ENCODE assay signal across 9 mouse cellular contexts in the genomic region with DNA sequence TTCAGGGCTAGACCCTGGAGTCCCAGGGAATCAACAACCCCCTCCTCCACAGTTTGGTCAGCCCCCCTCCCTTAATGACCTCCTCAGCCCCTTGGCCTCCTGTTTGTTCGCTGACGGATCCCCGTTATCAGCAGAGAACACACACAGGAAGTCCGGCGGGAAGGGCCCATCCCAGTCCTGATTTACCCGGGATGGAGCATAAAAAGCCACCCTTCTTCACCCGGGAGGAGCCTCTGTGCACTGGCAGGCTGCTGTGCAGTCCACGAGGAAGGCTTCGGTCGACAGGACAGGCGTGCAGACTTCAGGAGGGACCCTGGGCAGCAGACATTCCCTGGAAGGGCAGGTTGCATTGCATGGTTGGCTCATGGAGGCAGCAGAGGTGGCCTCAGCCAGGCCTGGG. TPM values are rescaled to one million over a fixed set of nuclear protein-coding genes. Genes with fewer than 3 reads are reported as not detected.
DNase-seq lines count a peak whose midpoint lies in the region; ATAC-seq lines count a peak whose summit lies in the region.
"Had no signal": no experiment of that assay in that cellular context is flagged by ENCODE, and none has a peak within 500 bp of the region (broad histone marks: within the 10 kb centered on the region; RNA-seq: fewer than 3 reads in every experiment).

No protein-coding gene starts in this region.

- no peak overlapping the region for H3K9ac ChIP-seq in midbrain, embryonic 15.5 days
- peak overlapping the region; percentile 81 for H3K9ac ChIP-seq in heart, embryonic 14.5 days (ENCODE audit: low read length)

- H3K4me3 ChIP-seq in midbrain, embryonic 10.5 days: peak overlapping the region; percentile 31
- H3K4me3 ChIP-seq in midbrain, embryonic 15.5 days: no peak overlapping the region
- H3K4me3 ChIP-seq in heart, embryonic 14.5 days (ENCODE audit: control insufficient read depth in 1 of 2, insufficient read depth in 1 of 2, low read depth in 1 of 2, low read length in 2 of 2): peak overlapping the region; percentile 59 to 64

- H3K4me1 ChIP-seq in midbrain, embryonic 10.5 days: peaks cover 33% of the 10 kb centered on the region
- peaks cover 12% of the 10 kb centered on the region for H3K4me1 ChIP-seq in midbrain, embryonic 15.5 days
- peaks cover 18 to 22% of the 10 kb centered on the region in 2 experiments; a peak in 3 of 4 replicates for H3K4me1 ChIP-seq in heart, embryonic 14.5 days (ENCODE audit: control insufficient read depth in 2 of 2, insufficient read depth in 2 of 2, low read length in 2 of 2)

- no peaks in the 10 kb centered on the region for H3K9me3 ChIP-seq in midbrain, embryonic 10.5 days (replicated peaks)
- no peaks in the 10 kb centered on the region for H3K9me3 ChIP-seq in midbrain, embryonic 15.5 days
- no peaks in the 10 kb centered on the region for H3K9me3 ChIP-seq in heart, embryonic 14.5 days (ENCODE audit: control insufficient read depth, low read length)

- H3K27ac ChIP-seq in midbrain, embryonic 10.5 days (replicated peaks): peak overlapping the region; percentile 29; the same call in 1 of the 2 replicates
- no peak overlapping the region for H3K27ac ChIP-seq in midbrain, embryonic 15.5 days
- peak overlapping the region; percentile 78 to 81 for H3K27ac ChIP-seq in heart, embryonic 14.5 days (replicated peaks in 1 of 2; ENCODE audit: control insufficient read depth in 1 of 2, insufficient read depth in 1 of 2, low read depth in 2 of 2, low read length in 2 of 2)

- DNase-seq in midbrain, embryonic 10.5 days (ENCODE audit: low spot score): no peak
- peak; percentile 79 to 90 for DNase-seq in kidney, postnatal 25 days
- peak; percentile 84 to 89 for DNase-seq in lung, postnatal 4 days
- no peak for DNase-seq in left cerebral cortex, postnatal 4 days
- no peak for DNase-seq in left cerebral cortex, postnatal 25 days (ENCODE audit: low spot score in 2 of 2)

- 74% methylated on average over 11 of the region's 11 CpGs for WGBS in midbrain, embryonic 10.5 days
- 74% methylated on average over 11 of the region's 11 CpGs for WGBS in midbrain, embryonic 15.5 days
- WGBS in heart, embryonic 14.5 days: 19% methylated on average over 11 of the region's 11 CpGs

- no peak overlapping the region for H3K4me2 ChIP-seq in midbrain, embryonic 15.5 days
- peak overlapping the region; percentile 32 for H3K4me2 ChIP-seq in heart, embryonic 14.5 days (ENCODE audit: low read length)

- no peak for ATAC-seq in midbrain, embryonic 15.5 days (replicated peaks)
- ATAC-seq in heart, embryonic 14.5 days (ENCODE audit: insufficient number of reproducible peaks, insufficient read depth, low FRiP score, low read depth): peak; percentile 37; the same call in 1 of the 2 replicates
- ATAC-seq in erythroblast, adult 5-6 weeks (replicated peaks; ENCODE audit: low FRiP score, poor library complexity, severe bottlenecking): no peak

- H3K36me3 ChIP-seq in midbrain, embryonic 10.5 days: no peaks in the 10 kb centered on the region
- no peaks in the 10 kb centered on the region for H3K36me3 ChIP-seq in midbrain, embryonic 15.5 days (replicated peaks)
- H3K36me3 ChIP-seq in heart, embryonic 14.5 days (ENCODE audit: control insufficient read depth, insufficient read depth, low read length): no peaks in the 10 kb centered on the region

- H3K27me3 ChIP-seq in midbrain, embryonic 10.5 days (ENCODE audit: low read depth, poor library complexity, severe bottlenecking): no peaks in the 10 kb centered on the region
- H3K27me3 ChIP-seq in midbrain, embryonic 15.5 days (replicated peaks): no peaks in the 10 kb centered on the region
- no peaks in the 10 kb centered on the region for H3K27me3 ChIP-seq in heart, embryonic 14.5 days (ENCODE audit: control insufficient read depth, insufficient read depth, low read length)

- intact Hi-C loops in left cerebral cortex, postnatal 4 days (cut with DNase I): no loop called here
- intact Hi-C loops in left cerebral cortex, postnatal 25 days (cut with DNase I): no loop called here

RNA-seq across cellular contexts. Expression of a gene that starts 2.8 kb away (rescaled TPM):
- polyA plus RNA-seq in midbrain, embryonic 10.5 days (2016; fragmentation: Nextera tagmentation; extraction: Ambion mirVana): not detected in 2 replicates
- polyA plus RNA-seq in midbrain, embryonic 15.5 days (2015; fragmentation: Nextera tagmentation; extraction: Ambion mirVana): not detected in 2 replicates
- not detected in 2 replicates for polyA plus RNA-seq in heart, embryonic 14.5 days (2014; fragmentation: Nextera tagmentation; extraction: Ambion mirVana)
- total RNA-seq in erythroblast, adult 5-6 weeks (2015; ENCODE audit: low replicate concordance): not detected in 2 replicates
- not detected in 2 replicates for total RNA-seq in erythroblast, adult 5-6 weeks (2017; ENCODE audit: low replicate concordance)
- total RNA-seq in left cerebral cortex, postnatal 4 days (2021): not detected
- total RNA-seq in left cerebral cortex, postnatal 25 days (2021): not detected
- total RNA-seq: ES-E14 had no signal

RNA-seq across cellular contexts. Expression of a gene that starts 3.8 kb away (rescaled TPM):
- polyA plus RNA-seq in midbrain, embryonic 10.5 days (2016; fragmentation: Nextera tagmentation; extraction: Ambion mirVana): 68.5 and 85.7 TPM in 2 replicates
- 71.8 and 75.7 TPM in 2 replicates for polyA plus RNA-seq in midbrain, embryonic 15.5 days (2015; fragmentation: Nextera tagmentation; extraction: Ambion mirVana)
- polyA plus RNA-seq in heart, embryonic 14.5 days (2014; fragmentation: Nextera tagmentation; extraction: Ambion mirVana): 161 and 177 TPM in 2 replicates
- 7.5 TPM in 1 of 2 replicates, not detected in the other for total RNA-seq in erythroblast, adult 5-6 weeks (2015; ENCODE audit: low replicate concordance)
- total RNA-seq in erythroblast, adult 5-6 weeks (2017; ENCODE audit: low replicate concordance): 4.9 and 8.2 TPM in 2 replicates
- 10 to 100 TPM; 73.0 to 78.3 TPM for total RNA-seq in left cerebral cortex, postnatal 4 days (2021)
- 10 to 100 TPM; 68.0 to 81.4 TPM for total RNA-seq in left cerebral cortex, postnatal 25 days (2021)

RNA-seq across cellular contexts. Expression of a gene that starts 20.6 kb away (rescaled TPM):
- polyA plus RNA-seq in midbrain, embryonic 10.5 days (2016; fragmentation: Nextera tagmentation; extraction: Ambion mirVana): 9.0 and 10.6 TPM in 2 replicates
- polyA plus RNA-seq in midbrain, embryonic 15.5 days (2015; fragmentation: Nextera tagmentation; extraction: Ambion mirVana): 4.6 and 6.7 TPM in 2 replicates
- polyA plus RNA-seq in heart, embryonic 14.5 days (2014; fragmentation: Nextera tagmentation; extraction: Ambion mirVana): 24.0 and 24.7 TPM in 2 replicates
- total RNA-seq in erythroblast, adult 5-6 weeks (2015; ENCODE audit: low replicate concordance): 17.1 and 32.7 TPM in 2 replicates
- 23.0 and 24.4 TPM in 2 replicates for total RNA-seq in erythroblast, adult 5-6 weeks (2017; ENCODE audit: low replicate concordance)
- total RNA-seq in left cerebral cortex, postnatal 4 days (2021): 1 to 10 TPM; 2.8 to 3.9 TPM
- total RNA-seq in left cerebral cortex, postnatal 25 days (2021): 1 to 10 TPM in 1 of 2 experiments, under 1 TPM in 1; 0.85 to 1.2 TPM

RNA-seq across cellular contexts. Expression of a gene that starts 44.6 kb away (rescaled TPM):
- 36.4 and 51.4 TPM in 2 replicates for polyA plus RNA-seq in midbrain, embryonic 10.5 days (2016; fragmentation: Nextera tagmentation; extraction: Ambion mirVana)
- 164 and 168 TPM in 2 replicates for polyA plus RNA-seq in midbrain, embryonic 15.5 days (2015; fragmentation: Nextera tagmentation; extraction: Ambion mirVana)
- 13.3 and 15.2 TPM in 2 replicates for polyA plus RNA-seq in heart, embryonic 14.5 days (2014; fragmentation: Nextera tagmentation; extraction: Ambion mirVana)
- not detected in 2 replicates for total RNA-seq in erythroblast, adult 5-6 weeks (2015; ENCODE audit: low replicate concordance)
- total RNA-seq in erythroblast, adult 5-6 weeks (2017; ENCODE audit: low replicate concordance): 0.34 TPM in 1 of 2 replicates, not detected in the other
- total RNA-seq in left cerebral cortex, postnatal 4 days (2021): 10 to 100 TPM; 81.8 to 85.1 TPM
- 10 to 100 TPM; 78.4 to 84.8 TPM for total RNA-seq in left cerebral cortex, postnatal 25 days (2021)

Comparison
In these comparisons a context has a peak if more than half of its experiments do, and no peak if none do; other contexts are left out.
1. DNase-seq: peak in kidney, postnatal 25 days (2 of 2) and lung, postnatal 4 days (2 of 2); none in midbrain, embryonic 10.5 days (single experiment), left cerebral cortex, postnatal 4 days (single experiment) and left cerebral cortex, postnatal 25 days (0 of 2).
2. RNA of a gene that starts 3.8 kb away (total RNA-seq): 68.0 to 81.4 TPM in left cerebral cortex, postnatal 25 days and 73.0 to 78.3 TPM in left cerebral cortex, postnatal 4 days; 4.9 to 8.2 TPM in erythroblast, adult 5-6 weeks; every median in the first group is over 4 times any median in the second.